Mouse (Mus musculus) intestine, embryonic 14.5 days (tissue): ENCODE results near the gene Cd79b. TPM values are rescaled to one million over a fixed set of nuclear protein-coding genes. Genes with fewer than 3 reads are reported as not detected.

Source experiments
- ATAC-seq: fragments of 200-750 bp; cut with Nextera tagmentation; replicated peaks from 2 replicates; pipeline ENCODE4 v1.8.0; 2017; ENCODE audit warnings: low read depth, moderate number of reproducible peaks, moderate TSS enrichment, moderate library complexity; ENCODE audit not compliant: low FRiP score, low TSS enrichment
- DNase-seq: peaks from one replicate; pipeline ENCODE4 v3.0.0-alpha.2; 2018; ENCODE audit warnings: low spot score
- H3K27ac ChIP-seq: fragments of 300-500 bp; sonication (generic); 2 replicates; pipeline ENCODE4 v1.5.1; 2014; ENCODE audit warnings: low read depth, mild to moderate bottlenecking, control low read depth
- H3K27me3 ChIP-seq: fragments of 300-500 bp; sonication (generic); replicated peaks from 2 replicates; pipeline ENCODE4 v1.6.1; 2014; ENCODE audit warnings: low read length, control low read depth; ENCODE audit not compliant: control insufficient read depth, insufficient read depth
- H3K36me3 ChIP-seq: fragments of 300-500 bp; sonication (generic); 2 replicates; pipeline ENCODE4 v1.6.1; 2014; ENCODE audit warnings: low read length, control low read depth; ENCODE audit not compliant: control insufficient read depth, insufficient read depth
- H3K4me1 ChIP-seq: fragments of 300-500 bp; sonication (generic); replicated peaks from 2 replicates; pipeline ENCODE4 v1.6.1; 2014; ENCODE audit warnings: low read length, control low read depth, mixed read lengths; ENCODE audit not compliant: control insufficient read depth, insufficient read depth
- H3K4me2 ChIP-seq: fragments of 300-500 bp; sonication (generic); 2 replicates; pipeline ENCODE4 v1.6.1; 2014; ENCODE audit warnings: low read length
- H3K4me3 ChIP-seq: fragments of 300-500 bp; sonication (generic); 2 replicates; pipeline ENCODE4 v1.5.1; 2014; ENCODE audit warnings: low read depth, low read length, control low read depth, mixed read lengths
- H3K9ac ChIP-seq: fragments of 300-500 bp; sonication (generic); 2 replicates; pipeline ENCODE4 v1.6.1; 2014; ENCODE audit warnings: mild to moderate bottlenecking, low read length
- H3K9me3 ChIP-seq: fragments of 300-500 bp; sonication (generic); 2 replicates; pipeline ENCODE4 v1.6.1; 2016; ENCODE audit warnings: low read length, control low read depth; ENCODE audit not compliant: control insufficient read depth
- WGBS: fragments of 180-500 bp; shearing (Covaris S2); extraction: QIAGEN DNeasy Blood & Tissue Kit; methylation state at CpG from one replicate; pipeline ENCODE4 v1.1.7; 2014; 5-methylcytosine and 5-hydroxymethylcytosine counted together
- polyA plus RNA-seq: library from polyadenylated mRNA; unstranded; fragments of >200 nt; fragmentation: Nextera tagmentation; extraction: Ambion mirVana; gene quantifications from 2 replicates; pipeline ENCODE4 v1.2.1, GENCODE M21; 2014

The Cd79b gene
- polyA plus RNA-seq, 1 experiment from 2014 or later: 4.2 TPM

- Histone ChIP-seq H3K27me3 (no peaks in the 10 kb centered on the region), H3K4me3 (no peak overlapping the region), H3K36me3 (no peaks in the 10 kb centered on the region), H3K4me2 (no peak overlapping the region), H3K9ac (no peak overlapping the region), H3K27ac (no peak overlapping the region), H3K9me3 (no peaks in the 10 kb centered on the region), H3K4me1 (0 out of 2 replicates have a peak, but pooled peaks cover 3% of the 10 kb centered on the region)
- DNase-seq: no peak
- WGBS: 57% methylated on average over 5 of the region's 5 CpGs
- no peak for ATAC-seq
Observed at GRCm38 (mm10) chr11:106328521-106328920, 14.0 kb upstream of the Cd79b start.

GRCm38 (mm10) chr11:106326475-106326874 lies 11.9 kb upstream of the Cd79b start:
- 83% methylated on average over 8 of the region's 8 CpGs for whole genome bisulfite sequencing
- Histone ChIP-seq H3K36me3 (no peaks in the 10 kb centered on the region), H3K9me3 (no peaks in the 10 kb centered on the region), H3K27me3 (no peaks in the 10 kb centered on the region), H3K27ac (no peak overlapping the region), H3K4me2 (no peak overlapping the region), H3K4me1 (0 out of 2 replicates have a peak, but pooled peaks cover 3% of the 10 kb centered on the region), H3K4me3 (no peak overlapping the region), H3K9ac (no peak overlapping the region)
- no peak for DNase-seq
- no peak for ATAC-seq

- DNase-seq: peak; percentile 83
- ATAC-seq: no peak; the same call in 1 of the 2 replicates
Observed at GRCm38 (mm10) chr11:106325566-106326206, 11.1 kb upstream of the Cd79b start.

GRCm38 (mm10) chr11:106324858-106325257 lies 10.3 kb upstream of the Cd79b start:
- ATAC-seq (no peak), DNase-seq (no peak)
- no peaks in the 10 kb centered on the region for H3K9me3 ChIP-seq
- H3K27ac ChIP-seq: no peak overlapping the region
- WGBS: 64% methylated on average over 5 of the region's 5 CpGs
- H3K4me1 ChIP-seq: 0 out of 2 replicates have a peak, but pooled peaks cover 3% of the 10 kb centered on the region
- no peak overlapping the region for H3K4me2 ChIP-seq
- no peaks in the 10 kb centered on the region for H3K36me3 ChIP-seq
- H3K9ac ChIP-seq: no peak overlapping the region
- no peaks in the 10 kb centered on the region for H3K27me3 ChIP-seq
- no peak overlapping the region for H3K4me3 ChIP-seq

More at GRCm38 (mm10) chr11:106325566-106326206, 11.1 kb upstream of the Cd79b start:
- no peaks in the 10 kb centered on the region for H3K9me3 ChIP-seq
- 57% methylated on average over 8 of the region's 8 CpGs for WGBS
- 0 out of 2 replicates have a peak, but pooled peaks cover 3% of the 10 kb centered on the region for H3K4me1 ChIP-seq
- H3K36me3 ChIP-seq: no peaks in the 10 kb centered on the region
- no peaks in the 10 kb centered on the region for H3K27me3 ChIP-seq
- H3K4me3 ChIP-seq: no peak overlapping the region
- H3K27ac ChIP-seq: no peak overlapping the region
- H3K4me2 ChIP-seq: no peak overlapping the region
- H3K9ac ChIP-seq: no peak overlapping the region

GRCm38 (mm10) chr11:106318406-106319366 lies 4.1 kb upstream of the Cd79b start:
- no peak overlapping the region for H3K4me3 ChIP-seq
- peaks cover 18% of the 10 kb centered on the region for H3K4me1 ChIP-seq
- no peaks in the 10 kb centered on the region for H3K27me3 ChIP-seq
- peak overlapping the region; percentile 38; the same call in 1 of the 2 replicates for H3K27ac ChIP-seq
- ATAC-seq: no peak
- no peak overlapping the region for H3K9ac ChIP-seq
- WGBS: 58% methylated on average over 21 of the region's 21 CpGs
- H3K9me3 ChIP-seq: no peaks in the 10 kb centered on the region
- H3K4me2 ChIP-seq: 0 out of 2 replicates have a peak overlapping the region, but pooled peaks have one; percentile 6
- no peaks in the 10 kb centered on the region for H3K36me3 ChIP-seq
- peak; percentile 58 for DNase-seq

GRCm38 (mm10) chr11:106317801-106318200 lies 3.2 kb upstream of the Cd79b start:
- H3K4me3 ChIP-seq: no peak overlapping the region
- 70% methylated on average over 7 of the region's 7 CpGs for WGBS

GRCm38 (mm10) chr11:106316416-106316815 lies 1.9 kb upstream of the Cd79b start:
- WGBS: 74% methylated on average over 1 of the region's 1 CpGs
- DNase-seq: no peak

More at GRCm38 (mm10) chr11:106317801-106318200, 3.2 kb upstream of the Cd79b start:
- DNase-seq: no peak
- no peak for ATAC-seq
- H3K4me2 ChIP-seq: no peak overlapping the region
- H3K9ac ChIP-seq: no peak overlapping the region
- H3K4me1 ChIP-seq: peaks cover 19% of the 10 kb centered on the region
- no peaks in the 10 kb centered on the region for H3K9me3 ChIP-seq
- no peak overlapping the region for H3K27ac ChIP-seq
- H3K36me3 ChIP-seq: no peaks in the 10 kb centered on the region
- no peaks in the 10 kb centered on the region for H3K27me3 ChIP-seq

GRCm38 (mm10) chr11:106313533-106313932 lies 1.0 kb downstream of the Cd79b start:
- no peak overlapping the region for H3K27ac ChIP-seq

More at GRCm38 (mm10) chr11:106316416-106316815, 1.9 kb upstream of the Cd79b start:
- ATAC-seq: no peak
- H3K4me1 ChIP-seq: peaks cover 19% of the 10 kb centered on the region
- no peak overlapping the region for H3K4me3 ChIP-seq
- no peaks in the 10 kb centered on the region for H3K9me3 ChIP-seq
- no peaks in the 10 kb centered on the region for H3K27me3 ChIP-seq
- no peaks in the 10 kb centered on the region for H3K36me3 ChIP-seq
- no peak overlapping the region for H3K27ac ChIP-seq
- H3K4me2 ChIP-seq: no peak overlapping the region
- no peak overlapping the region for H3K9ac ChIP-seq

More at GRCm38 (mm10) chr11:106313533-106313932, 1.0 kb downstream of the Cd79b start:
- peaks cover 13% of the 10 kb centered on the region for H3K4me1 ChIP-seq
- H3K9ac ChIP-seq: no peak overlapping the region
- no peak overlapping the region for H3K4me3 ChIP-seq
- H3K9me3 ChIP-seq: no peaks in the 10 kb centered on the region
- ATAC-seq (peak; percentile 78; the same call in 1 of the 2 replicates), DNase-seq (no peak)
- no peak overlapping the region for H3K4me2 ChIP-seq
- no peaks in the 10 kb centered on the region for H3K27me3 ChIP-seq
- WGBS: 56% methylated on average over 5 of the region's 5 CpGs
- no peaks in the 10 kb centered on the region for H3K36me3 ChIP-seq
